Mouse (Mus musculus): ENCODE results near the gene Crybg2.

The Crybg2 gene

GRCm38 (mm10) chr4:134058166-134058715 lies 2.4 kb upstream of the Crybg2 start:
- DNase-seq (ENCODE audit: low read depth, low spot score) = no peak

GRCm38 (mm10) chr4:134058908-134059307 lies 1.7 kb upstream of the Crybg2 start:
- no peak for DNase-seq (ENCODE audit: low read depth, low spot score)

GRCm38 (mm10) chr4:134061166-134061830 lies 683 bp downstream of the Crybg2 start:
- DNase-seq (ENCODE audit: low read depth, low spot score) = no peak

- DNase-seq (ENCODE audit: low read depth, low spot score) = no peak
Measured at GRCm38 (mm10) chr4:134061944-134062446, 1.4 kb downstream of the Crybg2 start.

- no peak for DNase-seq (ENCODE audit: low read depth, low spot score)
Measured at GRCm38 (mm10) chr4:134062561-134062960, 1.9 kb downstream of the Crybg2 start.

GRCm38 (mm10) chr4:134065431-134066004 lies 4.9 kb downstream of the Crybg2 start:
- DNase-seq (ENCODE audit: low read depth, low spot score) = no peak

GRCm38 (mm10) chr4:134067383-134067782 lies 6.8 kb downstream of the Crybg2 start:
- no peak for DNase-seq (ENCODE audit: low read depth, low spot score)

GRCm38 (mm10) chr4:134067833-134068544 lies 7.4 kb downstream of the Crybg2 start:
- DNase-seq (ENCODE audit: low read depth, low spot score) = no peak

- DNase-seq (ENCODE audit: low read depth, low spot score) = no peak
Measured at GRCm38 (mm10) chr4:134068793-134069580, 8.4 kb downstream of the Crybg2 start.

GRCm38 (mm10) chr4:134078694-134079093 lies 18.1 kb downstream of the Crybg2 start:
- peak; percentile 73 for DNase-seq (ENCODE audit: low read depth, low spot score)

GRCm38 (mm10) chr4:134080674-134081073 lies 20.1 kb downstream of the Crybg2 start:
- no peak for DNase-seq (ENCODE audit: low read depth, low spot score)

GRCm38 (mm10) chr4:134081730-134082386 lies 21.2 kb downstream of the Crybg2 start:
- DNase-seq (ENCODE audit: low read depth, low spot score) = peak; percentile 75

- DNase-seq (ENCODE audit: low read depth, low spot score) = no peak
Measured at GRCm38 (mm10) chr4:134082460-134082859, 21.8 kb downstream of the Crybg2 start.

GRCm38 (mm10) chr4:134084999-134085398 lies 24.4 kb downstream of the Crybg2 start:
- no peak for DNase-seq (ENCODE audit: low read depth, low spot score)

GRCm38 (mm10) chr4:134087412-134087811 lies 26.8 kb downstream of the Crybg2 start:
- DNase-seq (ENCODE audit: low read depth, low spot score) = peak; percentile 48

- DNase-seq (ENCODE audit: low read depth, low spot score) = no peak
Measured at GRCm38 (mm10) chr4:134089029-134089428, 28.4 kb downstream of the Crybg2 start.

GRCm38 (mm10) chr4:134090521-134091224 lies 30.1 kb downstream of the Crybg2 start:
- no peak for DNase-seq (ENCODE audit: low read depth, low spot score)

GRCm38 (mm10) chr4:134091225-134091529 lies 30.6 kb downstream of the Crybg2 start:
- no peak for DNase-seq (ENCODE audit: low read depth, low spot score)

- DNase-seq (ENCODE audit: low read depth, low spot score) = peak; percentile 56
Measured at GRCm38 (mm10) chr4:134092382-134093288, 32.0 kb downstream of the Crybg2 start.
